Mouse (Mus musculus): Measurements from ENCODE around the gene Ddx55. TPM values are rescaled to one million over a fixed set of nuclear protein-coding genes. Genes with fewer than 3 reads are reported as not detected.

Gene Ddx55
- 1.1 and 5.2 TPM in 2 replicates for total RNA-seq (2014; rRNA removed; ENCODE audit: low replicate concordance)
- polyA plus RNA-seq (2015; fragmentation: Nextera tagmentation; extraction: Ambion mirVana): 4.9 and 5.9 TPM in 2 replicates

- WGBS: under 1% methylated on average over 65 of the region's 66 CpGs
Measured at GRCm38 (mm10) chr5:124552558-124553307, at the start of gene Ddx55. Ddx55 (plus strand) TSS chr5:124552864.

GRCm38 (mm10) chr5:124503742-124504141, 48.9 kb upstream of the Ddx55 start:
- H3K4me2 ChIP-seq (ENCODE audit: low read depth, low read length): no peak overlapping the region
- peaks cover 50% of the 10 kb centered on the region for H3K36me3 ChIP-seq (replicated peaks; ENCODE audit: control insufficient read depth, insufficient read depth, low read length)
- ATAC-seq (ENCODE audit: insufficient read depth, low read depth): no peak
- no peaks in the 10 kb centered on the region for H3K9me3 ChIP-seq (replicated peaks; ENCODE audit: control insufficient read depth, low read length)
- H3K4me1 ChIP-seq (ENCODE audit: control insufficient read depth, insufficient read depth): peaks cover 5% of the 10 kb centered on the region
- no peak overlapping the region for H3K9ac ChIP-seq (replicated peaks; ENCODE audit: low read depth, low read length)
- DNase-seq (ENCODE audit: low spot score): no peak
- no peak overlapping the region for H3K27ac ChIP-seq (ENCODE audit: low read depth)
- 61% methylated on average over 14 of the region's 14 CpGs for WGBS
- H3K27me3 ChIP-seq (ENCODE audit: control insufficient read depth, insufficient read depth, low read length): no peaks in the 10 kb centered on the region
- no peak for TF ChIP-seq CTCF (IDR thresholded peaks at IDR 0.05; ENCODE audit: low read depth)
- TF ChIP-seq EP300 (IDR thresholded peaks at IDR 0.05; ENCODE audit: low read depth): no peak
- H3K4me3 ChIP-seq (ENCODE audit: low read depth, low read length): no peak overlapping the region

More at GRCm38 (mm10) chr5:124552558-124553307, at the start of gene Ddx55:
- Histone ChIP-seq H3K9me3 (replicated peaks; ENCODE audit: control insufficient read depth, low read length) (no peaks in the 10 kb centered on the region), H3K4me2 (ENCODE audit: low read depth, low read length) (peak within 1 kb of the TSS; percentile 89), H3K27ac (ENCODE audit: low read depth) (peak within 1 kb of the TSS; percentile 88), H3K9ac (replicated peaks; ENCODE audit: low read depth, low read length) (peak within 1 kb of the TSS; percentile 74), H3K4me3 (ENCODE audit: low read depth, low read length) (peak within 1 kb of the TSS; percentile 93), H3K4me1 (ENCODE audit: control insufficient read depth, insufficient read depth) (peaks cover 5% of the 10 kb centered on the region), H3K27me3 (ENCODE audit: control insufficient read depth, insufficient read depth, low read length) (no peaks in the 10 kb centered on the region), H3K36me3 (replicated peaks; ENCODE audit: control insufficient read depth, insufficient read depth, low read length) (peaks cover 40% of the 10 kb centered on the region)
- ATAC-seq (ENCODE audit: insufficient read depth, low read depth) (peak; percentile 91), DNase-seq (ENCODE audit: low spot score) (peak; percentile 92)
- TF ChIP-seq CTCF (IDR thresholded peaks at IDR 0.05; ENCODE audit: low read depth) (no peak), EP300 (IDR thresholded peaks at IDR 0.05; ENCODE audit: low read depth) (no peak)

GRCm38 (mm10) chr5:124505235-124505634, 47.4 kb upstream of the Ddx55 start:
- TF ChIP-seq EP300 (IDR thresholded peaks at IDR 0.05; ENCODE audit: low read depth) (no peak), CTCF (IDR thresholded peaks at IDR 0.05; ENCODE audit: low read depth) (no peak)
- no peak for ATAC-seq (ENCODE audit: insufficient read depth, low read depth)
- Histone ChIP-seq H3K9ac (replicated peaks; ENCODE audit: low read depth, low read length) (no peak overlapping the region), H3K4me1 (ENCODE audit: control insufficient read depth, insufficient read depth) (peaks cover 7% of the 10 kb centered on the region; the same call in 1 of the 2 replicates), H3K27me3 (ENCODE audit: control insufficient read depth, insufficient read depth, low read length) (no peaks in the 10 kb centered on the region), H3K4me3 (ENCODE audit: low read depth, low read length) (no peak overlapping the region), H3K9me3 (replicated peaks; ENCODE audit: control insufficient read depth, low read length) (no peaks in the 10 kb centered on the region), H3K36me3 (replicated peaks; ENCODE audit: control insufficient read depth, insufficient read depth, low read length) (peaks cover 50% of the 10 kb centered on the region), H3K4me2 (ENCODE audit: low read depth, low read length) (no peak overlapping the region), H3K27ac (ENCODE audit: low read depth) (no peak overlapping the region)
- 85% methylated on average over 4 of the region's 4 CpGs for WGBS
- DNase-seq (ENCODE audit: low spot score): no peak

GRCm38 (mm10) chr5:124506731-124507359, 45.8 kb upstream of the Ddx55 start:
- peaks cover 7% of the 10 kb centered on the region; the same call in 1 of the 2 replicates for H3K4me1 ChIP-seq (ENCODE audit: control insufficient read depth, insufficient read depth)
- peak overlapping the region; percentile 60 for H3K27ac ChIP-seq (ENCODE audit: low read depth)
- H3K27me3 ChIP-seq (ENCODE audit: control insufficient read depth, insufficient read depth, low read length): no peaks in the 10 kb centered on the region
- no peak for DNase-seq (ENCODE audit: low spot score)
- 49% methylated on average over 10 of the region's 10 CpGs for WGBS
- H3K9me3 ChIP-seq (replicated peaks; ENCODE audit: control insufficient read depth, low read length): no peaks in the 10 kb centered on the region
- peaks cover 40% of the 10 kb centered on the region for H3K36me3 ChIP-seq (replicated peaks; ENCODE audit: control insufficient read depth, insufficient read depth, low read length)
- 0 out of 2 replicates have a peak overlapping the region, but pooled peaks have one; percentile 6 for H3K9ac ChIP-seq (replicated peaks; ENCODE audit: low read depth, low read length)
- no peak for TF ChIP-seq EP300 (IDR thresholded peaks at IDR 0.05; ENCODE audit: low read depth)
- TF ChIP-seq CTCF (IDR thresholded peaks at IDR 0.05; ENCODE audit: low read depth): no peak
- H3K4me2 ChIP-seq (ENCODE audit: low read depth, low read length): no peak overlapping the region
- H3K4me3 ChIP-seq (ENCODE audit: low read depth, low read length): no peak overlapping the region
- no peak for ATAC-seq (ENCODE audit: insufficient read depth, low read depth)

- peak overlapping the region; percentile 85 for H3K27ac ChIP-seq (ENCODE audit: low read depth)
- H3K4me2 ChIP-seq (ENCODE audit: low read depth, low read length): 0 out of 2 replicates have a peak overlapping the region, but pooled peaks have one; percentile 15
- peaks cover 36% of the 10 kb centered on the region for H3K36me3 ChIP-seq (replicated peaks; ENCODE audit: control insufficient read depth, insufficient read depth, low read length)
Measured at GRCm38 (mm10) chr5:124509200-124509599, 43.5 kb upstream of the Ddx55 start.

More at GRCm38 (mm10) chr5:124509200-124509599, 43.5 kb upstream of the Ddx55 start:
- Histone ChIP-seq H3K9ac (replicated peaks; ENCODE audit: low read depth, low read length) (no peak overlapping the region), H3K4me1 (ENCODE audit: control insufficient read depth, insufficient read depth) (peaks cover 7% of the 10 kb centered on the region; the same call in 1 of the 2 replicates), H3K4me3 (ENCODE audit: low read depth, low read length) (no peak overlapping the region), H3K9me3 (replicated peaks; ENCODE audit: control insufficient read depth, low read length) (no peaks in the 10 kb centered on the region), H3K27me3 (ENCODE audit: control insufficient read depth, insufficient read depth, low read length) (no peaks in the 10 kb centered on the region)
- 90% methylated on average over 6 of the region's 6 CpGs for WGBS
- DNase-seq (ENCODE audit: low spot score): no peak
- ATAC-seq (ENCODE audit: insufficient read depth, low read depth): no peak
- TF ChIP-seq CTCF (IDR thresholded peaks at IDR 0.05; ENCODE audit: low read depth) (no peak), EP300 (IDR thresholded peaks at IDR 0.05; ENCODE audit: low read depth) (no peak)
